Mouse (Mus musculus): ENCODE measurements around the gene Prl. TPM values are rescaled to one million over a fixed set of nuclear protein-coding genes. Genes with fewer than 3 reads are reported as not detected.
"Not testable (repeated sequence)": the region's sequence is repeated elsewhere in the genome, so short reads cannot be mapped to it uniquely, and the experiment has no call there.

Gene Prl
- polyA plus RNA-seq (2016; fragmentation: Nextera tagmentation; extraction: Ambion mirVana) = not detected in 2 replicates

- Histone ChIP-seq H3K27ac (no peak within 1 kb of the TSS), H3K9ac (no peak within 1 kb of the TSS), H3K4me2 (replicated peaks) (no peak within 1 kb of the TSS), H3K9me3 (replicated peaks) (no peaks in the 10 kb centered on the region), H3K4me3 (no peak within 1 kb of the TSS), H3K27me3 (no peaks in the 10 kb centered on the region), H3K4me1 (no peaks in the 10 kb centered on the region), H3K36me3 (no peaks in the 10 kb centered on the region)
- no peak for ATAC-seq (ENCODE audit: low FRiP score)
- 93% methylated on average over 1 of the region's 1 CpGs for WGBS
Observed at GRCm38 (mm10) chr13:27057270-27057669, at the start of gene Prl. TSS of gene Prl (plus strand) at chr13:27057570.

GRCm38 (mm10) chr13:27026614-27027013 is 30.8 kb upstream of the Prl start:
- 92% methylated on average over 1 of the region's 1 CpGs for WGBS
- peaks cover 8% of the 10 kb centered on the region; the same call in 1 of the 2 replicates for H3K4me1 ChIP-seq
- ATAC-seq (ENCODE audit: low FRiP score) = no peak

GRCm38 (mm10) chr13:27027376-27027775 is 30.0 kb upstream of the Prl start:
- Histone ChIP-seq H3K27ac (no peak overlapping the region), H3K4me3 (no peak overlapping the region), H3K36me3 (no peaks in the 10 kb centered on the region), H3K4me1 (peaks cover 12% of the 10 kb centered on the region; the same call in 1 of the 2 replicates), H3K9ac (no peak overlapping the region), H3K9me3 (replicated peaks) (no peaks in the 10 kb centered on the region), H3K4me2 (replicated peaks) (no peak overlapping the region), H3K27me3 (no peaks in the 10 kb centered on the region)
- 93% methylated on average over 1 of the region's 1 CpGs for WGBS
- no peak for ATAC-seq (ENCODE audit: low FRiP score)

More at GRCm38 (mm10) chr13:27026614-27027013, 30.8 kb upstream of the Prl start:
- Histone ChIP-seq H3K4me2 (replicated peaks) (no peak overlapping the region), H3K9me3 (replicated peaks) (no peaks in the 10 kb centered on the region), H3K36me3 (no peaks in the 10 kb centered on the region), H3K27ac (no peak overlapping the region), H3K9ac (no peak overlapping the region), H3K4me3 (no peak overlapping the region), H3K27me3 (no peaks in the 10 kb centered on the region)

- WGBS = 90% methylated on average over 2 of the region's 2 CpGs
- Histone ChIP-seq H3K9ac (no peak overlapping the region), H3K27ac (no peak overlapping the region), H3K36me3 (no peaks in the 10 kb centered on the region), H3K4me2 (replicated peaks) (no peak overlapping the region), H3K27me3 (no peaks in the 10 kb centered on the region), H3K9me3 (replicated peaks) (no peaks in the 10 kb centered on the region), H3K4me3 (no peak overlapping the region), H3K4me1 (peaks cover 12% of the 10 kb centered on the region; the same call in 1 of the 2 replicates)
- no peak for ATAC-seq (ENCODE audit: low FRiP score)
Observed at GRCm38 (mm10) chr13:27028501-27029240, 28.7 kb upstream of the Prl start.

- peaks cover 12% of the 10 kb centered on the region; the same call in 1 of the 2 replicates for H3K4me1 ChIP-seq
- no peak overlapping the region for H3K4me3 ChIP-seq
- H3K9ac ChIP-seq = no peak overlapping the region
- peak overlapping the region; percentile 18; the same call in 1 of the 2 replicates for H3K27ac ChIP-seq
- ATAC-seq (ENCODE audit: low FRiP score) = no peak
- 16% methylated on average over 4 of the region's 4 CpGs for WGBS
- H3K4me2 ChIP-seq (replicated peaks) = no peak overlapping the region
- no peaks in the 10 kb centered on the region for H3K27me3 ChIP-seq
- H3K36me3 ChIP-seq = no peaks in the 10 kb centered on the region
- no peaks in the 10 kb centered on the region for H3K9me3 ChIP-seq (replicated peaks)
Observed at GRCm38 (mm10) chr13:27031101-27031852, 26.1 kb upstream of the Prl start.

GRCm38 (mm10) chr13:27031853-27032240 is 25.5 kb upstream of the Prl start:
- 54% methylated on average over 1 of the region's 1 CpGs for WGBS
- Histone ChIP-seq H3K9ac (no peak overlapping the region), H3K4me2 (replicated peaks) (no peak overlapping the region), H3K27me3 (no peaks in the 10 kb centered on the region), H3K9me3 (replicated peaks) (no peaks in the 10 kb centered on the region), H3K27ac (no peak overlapping the region), H3K4me3 (no peak overlapping the region), H3K36me3 (no peaks in the 10 kb centered on the region), H3K4me1 (peaks cover 12% of the 10 kb centered on the region; the same call in 1 of the 2 replicates)
- ATAC-seq (ENCODE audit: low FRiP score) = no peak

GRCm38 (mm10) chr13:27032998-27033397 is 24.4 kb upstream of the Prl start:
- Histone ChIP-seq H3K4me1 (peaks cover 12% of the 10 kb centered on the region; the same call in 1 of the 2 replicates), H3K4me3 (no peak overlapping the region), H3K9me3 (replicated peaks) (no peaks in the 10 kb centered on the region), H3K36me3 (no peaks in the 10 kb centered on the region), H3K27me3 (no peaks in the 10 kb centered on the region), H3K27ac (no peak overlapping the region), H3K4me2 (replicated peaks) (no peak overlapping the region), H3K9ac (no peak overlapping the region)
- WGBS = 88% methylated on average over 2 of the region's 2 CpGs
- ATAC-seq (ENCODE audit: low FRiP score) = no peak

GRCm38 (mm10) chr13:27042185-27042584 is 15.2 kb upstream of the Prl start:
- Histone ChIP-seq H3K4me1 (no peaks in the 10 kb centered on the region), H3K27me3 (no peaks in the 10 kb centered on the region), H3K4me2 (replicated peaks) (no peak overlapping the region), H3K4me3 (no peak overlapping the region), H3K9me3 (replicated peaks) (no peaks in the 10 kb centered on the region), H3K9ac (no peak overlapping the region), H3K36me3 (no peaks in the 10 kb centered on the region), H3K27ac (no peak overlapping the region)
- no peak for ATAC-seq (ENCODE audit: low FRiP score)
- 85% methylated on average over 2 of the region's 2 CpGs for WGBS

- H3K36me3 ChIP-seq = no peaks in the 10 kb centered on the region
- WGBS = 84% methylated on average over 1 of the region's 1 CpGs
- ATAC-seq (ENCODE audit: low FRiP score) = no peak
- H3K9me3 ChIP-seq (replicated peaks) = no peaks in the 10 kb centered on the region
- H3K9ac ChIP-seq = no peak overlapping the region
- H3K27me3 ChIP-seq = no peaks in the 10 kb centered on the region
- no peak overlapping the region for H3K27ac ChIP-seq
- H3K4me2 ChIP-seq (replicated peaks) = no peak overlapping the region
- no peaks in the 10 kb centered on the region for H3K4me1 ChIP-seq
- H3K4me3 ChIP-seq = no peak overlapping the region
Observed at GRCm38 (mm10) chr13:27043326-27043725, 14.0 kb upstream of the Prl start.

- H3K27ac ChIP-seq = no peak overlapping the region
- H3K4me3 ChIP-seq = no peak overlapping the region
- H3K4me1 ChIP-seq = no peaks in the 10 kb centered on the region
- no peak overlapping the region for H3K9ac ChIP-seq
- no peaks in the 10 kb centered on the region for H3K36me3 ChIP-seq
- ATAC-seq (ENCODE audit: low FRiP score) = no peak
- 86% methylated on average over 7 of the region's 7 CpGs for WGBS
- no peaks in the 10 kb centered on the region for H3K27me3 ChIP-seq
- H3K9me3 ChIP-seq (replicated peaks) = no peaks in the 10 kb centered on the region
- no peak overlapping the region for H3K4me2 ChIP-seq (replicated peaks)
Observed at GRCm38 (mm10) chr13:27059177-27059576, 1.8 kb downstream of the Prl start.

GRCm38 (mm10) chr13:27093890-27094289 is 36.5 kb downstream of the Prl start, which contains the start of gene Prl3d1:
TSS of gene Prl3d1 (plus strand) at chr13:27094190.
- not testable (repeated sequence) for ATAC-seq (ENCODE audit: low FRiP score); H3K4me2 ChIP-seq (replicated peaks); H3K36me3 ChIP-seq; H3K4me1 ChIP-seq; H3K27me3 ChIP-seq; H3K4me3 ChIP-seq; H3K9ac ChIP-seq; H3K9me3 ChIP-seq (replicated peaks); H3K27ac ChIP-seq
- 92% methylated on average over 5 of the region's 5 CpGs for WGBS
